Mouse (Mus musculus): ENCODE results near the gene Rbm7. TPM values are rescaled to one million over a fixed set of nuclear protein-coding genes. Genes with fewer than 3 reads are reported as not detected.

Gene Rbm7
- polyA plus RNA-seq (2021; fragmentation: Nextera tagmentation), result 40.3 and 48.5 TPM in 2 replicates
- long read RNA-seq, experiment 1, transcript Rbm7-204 (6 exons, 1,867 nt), result minor isoform, 107 of 431 reads
- long read RNA-seq, experiment 1, transcript Rbm7-201 (5 exons, 1,773 nt), result major isoform, 215 of 431 reads
- long read RNA-seq, experiment 1, partial matches to known transcripts, result 18 of 431 reads
- long read RNA-seq, experiment 1, other reads (novel, unspliced or antisense), result 87 of 431 reads
- long read RNA-seq, experiment 2, transcript Rbm7-204 (6 exons, 1,867 nt), result minor isoform, 20 of 70 reads
- long read RNA-seq, experiment 2, transcript Rbm7-201 (5 exons, 1,773 nt), result major isoform, 34 of 70 reads
- long read RNA-seq, experiment 2, partial matches to known transcripts, result 3 of 70 reads
- long read RNA-seq, experiment 2, other reads (novel, unspliced or antisense), result 13 of 70 reads

GRCm38 (mm10) chr9:48494817-48495547, at the start of gene Rbm7, which contains the start of gene Gm5617:
TSS of gene Rbm7 (minus strand) at chr9:48495299.
TSS of gene Gm5617 (plus strand) at chr9:48495442.

DNA sequence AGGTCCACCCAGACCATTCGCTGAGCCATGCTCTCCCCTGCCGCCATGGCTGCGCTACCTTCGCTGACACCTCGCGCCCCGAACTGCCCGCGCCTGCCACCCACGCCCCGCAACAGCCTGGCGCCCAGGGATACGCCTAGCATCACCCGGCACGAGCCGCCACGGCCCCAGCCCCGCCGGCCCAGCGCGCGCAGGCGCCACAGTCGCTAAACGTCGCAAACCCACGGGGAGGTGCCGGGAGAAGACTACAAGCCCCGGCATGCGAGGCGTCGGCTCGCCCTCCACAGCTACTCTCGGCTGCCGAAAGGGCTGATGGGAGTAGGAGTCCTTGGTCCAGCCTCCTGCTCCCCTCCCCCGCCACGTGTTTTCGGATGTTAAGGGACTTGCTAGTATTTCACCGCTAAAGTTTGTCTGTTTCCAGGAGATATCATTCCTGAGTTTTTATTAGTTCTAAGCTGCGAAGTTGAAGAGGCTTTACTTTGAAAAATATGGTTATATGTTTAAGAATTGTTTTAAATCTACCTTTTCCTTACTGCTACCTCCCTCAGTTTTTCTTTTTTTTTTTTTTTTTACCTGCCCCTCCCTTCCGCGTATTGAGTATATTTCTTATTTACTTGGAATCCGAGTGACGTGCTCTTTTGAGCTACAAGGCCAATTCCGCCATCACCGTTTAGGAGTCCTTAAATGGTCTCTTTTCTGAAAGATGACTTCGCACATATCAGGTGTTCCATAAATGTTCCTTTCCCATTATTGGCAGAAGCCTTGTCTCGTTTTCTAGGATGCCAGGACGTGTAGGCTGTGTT, 14.5 kb downstream of the Rbm7 start, which contains the start of gene Rexo2:
TSS of gene Rexo2 (minus strand) at position 213 of the 803 bp plus-strand sequence.

Other genes starting within 250 kb of the Rbm7 start
- 0.21 and 0.36 TPM in 2 replicates for gene Nxpe2, start 141.8 kb downstream of the Rbm7 start, polyA plus RNA-seq (2021; fragmentation: Nextera tagmentation)
- gene Rexo2, start 14.7 kb downstream of the Rbm7 start, polyA plus RNA-seq (2021; fragmentation: Nextera tagmentation), result 200 and 216 TPM in 2 replicates
- gene Gm5617, start 143 bp upstream of the Rbm7 start, polyA plus RNA-seq (2021; fragmentation: Nextera tagmentation), result 52.0 and 55.5 TPM in 2 replicates
- gene Nnmt, start 109.9 kb upstream of the Rbm7 start, polyA plus RNA-seq (2021; fragmentation: Nextera tagmentation), result 1.3 and 2.5 TPM in 2 replicates

Measured in left cerebral cortex, adult 6 months (tissue).